Mouse (Mus musculus): ENCODE results near the gene Arl6ip6.

- TF ChIP-seq CTCF (IDR thresholded peaks at IDR 0.05; ENCODE audit: low read depth, low read length) (no peak), GATA1 (IDR thresholded peaks at IDR 0.05; ENCODE audit: borderline replicate concordance, low read length) (no peak), GATA2 (IDR thresholded peaks at IDR 0.05; ENCODE audit: borderline replicate concordance, low read depth, low read length) (no peak), POLR2AphosphoS5 (IDR thresholded peaks at IDR 0.05; ENCODE audit: insufficient replicate concordance, low read depth, low read length) (no peak)
These were observed 30.7 kb downstream of the Arl6ip6 start for GRCm38 (mm10) chr2:53222242-53222641.
